ENCODE assay signal across 10 mouse cellular contexts in genomic region chr17:83957661-83958540, GRCm38 (mm10).
DNase-seq lines count a peak whose midpoint lies in the region; ATAC-seq and TF ChIP-seq lines count a peak whose summit lies in the region.
"Had no signal": no experiment of that assay in that cellular context is flagged by ENCODE, and none has a peak within 500 bp of the region (broad histone marks: within the 10 kb centered on the region; RNA-seq: fewer than 3 reads in every experiment).

No protein-coding gene starts in this region.

- peaks cover 88% of the 10 kb centered on the region for H3K4me1 ChIP-seq in forebrain, embryonic 10.5 days
- H3K4me1 ChIP-seq in forebrain, embryonic 13.5 days: peaks cover 57% of the 10 kb centered on the region
- peaks cover 60% of the 10 kb centered on the region for H3K4me1 ChIP-seq in lung, embryonic 14.5 days (ENCODE audit: insufficient read depth)
- peaks cover 93% of the 10 kb centered on the region for H3K4me1 ChIP-seq in intestine, embryonic 15.5 days (replicated peaks)
- peaks cover 96% of the 10 kb centered on the region for H3K4me1 ChIP-seq in liver, embryonic 15.5 days (replicated peaks)

- no peak overlapping the region for H3K9ac ChIP-seq in forebrain, embryonic 13.5 days
- no peak overlapping the region for H3K9ac ChIP-seq in lung, embryonic 14.5 days
- H3K9ac ChIP-seq in intestine, embryonic 15.5 days: peak overlapping the region; percentile 14; the same call in 1 of the 2 replicates
- H3K9ac ChIP-seq in liver, embryonic 15.5 days: no peak overlapping the region
- H3K9ac ChIP-seq: neural tube, embryonic 12.5 days had no signal

- TF ChIP-seq CTCF in lung, embryonic 14.5 days (IDR thresholded peaks at IDR 0.05; ENCODE audit: low read depth): no peak

- peak overlapping the region; percentile 93 for H3K27ac ChIP-seq in forebrain, embryonic 10.5 days
- H3K27ac ChIP-seq in forebrain, embryonic 13.5 days: no peak overlapping the region
- H3K27ac ChIP-seq in lung, embryonic 14.5 days (ENCODE audit: low read depth): peak overlapping the region; percentile 52
- H3K27ac ChIP-seq in intestine, embryonic 15.5 days: peak overlapping the region; percentile 84
- peak overlapping the region; percentile 59 for H3K27ac ChIP-seq in liver, embryonic 15.5 days (replicated peaks)
- H3K27ac ChIP-seq: neural tube, embryonic 12.5 days had no signal

- peaks cover 57% of the 10 kb centered on the region for H3K27me3 ChIP-seq in forebrain, embryonic 10.5 days (ENCODE audit: poor library complexity, severe bottlenecking)
- 0 out of 2 replicates have a peak, but pooled peaks cover 8% of the 10 kb centered on the region for H3K27me3 ChIP-seq in forebrain, embryonic 13.5 days
- H3K27me3 ChIP-seq in lung, embryonic 14.5 days (ENCODE audit: insufficient read depth, low read length): no peaks in the 10 kb centered on the region
- no peaks in the 10 kb centered on the region for H3K27me3 ChIP-seq in intestine, embryonic 15.5 days (replicated peaks)
- H3K27me3 ChIP-seq in liver, embryonic 15.5 days: no peaks in the 10 kb centered on the region
- H3K27me3 ChIP-seq: neural tube, embryonic 12.5 days had no signal

- H3K4me3 ChIP-seq in forebrain, embryonic 10.5 days: no peak overlapping the region
- H3K4me3 ChIP-seq in forebrain, embryonic 13.5 days: no peak overlapping the region
- H3K4me3 ChIP-seq in lung, embryonic 14.5 days (ENCODE audit: low read depth, low read length): no peak overlapping the region
- H3K4me3 ChIP-seq in intestine, embryonic 15.5 days (replicated peaks): no peak overlapping the region
- H3K4me3 ChIP-seq in liver, embryonic 15.5 days (replicated peaks): no peak overlapping the region
- H3K4me3 ChIP-seq: neural tube, embryonic 12.5 days had no signal

- H3K36me3 ChIP-seq in forebrain, embryonic 10.5 days (replicated peaks): no peaks in the 10 kb centered on the region
- no peaks in the 10 kb centered on the region for H3K36me3 ChIP-seq in forebrain, embryonic 13.5 days (ENCODE audit: poor library complexity, severe bottlenecking)
- H3K36me3 ChIP-seq in lung, embryonic 14.5 days (ENCODE audit: insufficient read depth): no peaks in the 10 kb centered on the region
- no peaks in the 10 kb centered on the region for H3K36me3 ChIP-seq in intestine, embryonic 15.5 days
- no peaks in the 10 kb centered on the region for H3K36me3 ChIP-seq in liver, embryonic 15.5 days (replicated peaks)
- H3K36me3 ChIP-seq: neural tube, embryonic 12.5 days had no signal

- H3K9me3 ChIP-seq in forebrain, embryonic 10.5 days: no peaks in the 10 kb centered on the region
- H3K9me3 ChIP-seq in forebrain, embryonic 13.5 days (replicated peaks): no peaks in the 10 kb centered on the region
- H3K9me3 ChIP-seq in lung, embryonic 14.5 days (ENCODE audit: low read depth, low read length): no peaks in the 10 kb centered on the region
- H3K9me3 ChIP-seq in intestine, embryonic 15.5 days: no peaks in the 10 kb centered on the region
- no peaks in the 10 kb centered on the region for H3K9me3 ChIP-seq in liver, embryonic 15.5 days (replicated peaks)
- H3K9me3 ChIP-seq: neural tube, embryonic 12.5 days had no signal

- no peak for ATAC-seq in forebrain, embryonic 13.5 days
- no peak for ATAC-seq in lung, embryonic 14.5 days (ENCODE audit: insufficient read depth)
- no peak for ATAC-seq in intestine, embryonic 15.5 days
- no peak for ATAC-seq in liver, embryonic 15.5 days (ENCODE audit: insufficient read depth)

- WGBS in forebrain, embryonic 10.5 days: 74% methylated on average over 10 of the region's 12 CpGs
- 76% methylated on average over 10 of the region's 12 CpGs for WGBS in forebrain, embryonic 13.5 days
- 46% methylated on average over 12 of the region's 12 CpGs for WGBS in lung, embryonic 14.5 days
- WGBS in intestine, embryonic 15.5 days: 43% methylated on average over 10 of the region's 12 CpGs
- WGBS in liver, embryonic 15.5 days (ENCODE audit: insufficient replicate concordance): 39% methylated on average over 12 of the region's 12 CpGs

- H3K4me2 ChIP-seq in forebrain, embryonic 13.5 days: no peak overlapping the region
- H3K4me2 ChIP-seq in lung, embryonic 14.5 days: no peak overlapping the region
- peak overlapping the region; percentile 20; the same call in 1 of the 2 replicates for H3K4me2 ChIP-seq in intestine, embryonic 15.5 days (replicated peaks)
- H3K4me2 ChIP-seq in liver, embryonic 15.5 days: peak overlapping the region; percentile 47; the same call in 1 of the 2 replicates
- H3K4me2 ChIP-seq: neural tube, embryonic 12.5 days had no signal

- no peak for DNase-seq in forebrain, embryonic 10.5 days (ENCODE audit: extremely low spot score, low spot score)
- no peak for DNase-seq in lung, embryonic 14.5 days
- DNase-seq in lung, postnatal 10 days: no peak
- no peak for DNase-seq in adrenal gland, adult 18-20 months (ENCODE audit: low spot score in 2 of 2)
- DNase-seq in layer of hippocampus, postnatal 25 days (ENCODE audit: extremely low spot score in 1 of 2, low spot score in 1 of 2): no peak
- DNase-seq: lung, adult 2 months had no signal

Comparison
In these comparisons a context has a peak if more than half of its experiments do, and no peak if none do; other contexts are left out.
1. H3K4me2 ChIP-seq: peak in intestine, embryonic 15.5 days (single experiment) and liver, embryonic 15.5 days (single experiment); none in forebrain, embryonic 13.5 days (single experiment) and lung, embryonic 14.5 days (single experiment).